Mouse (Mus musculus): ENCODE results near the gene Hcls1.

The Hcls1 gene

GRCm38 (mm10) chr16:36929216-36929615, 5.6 kb upstream of the Hcls1 start:
- no peak for DNase-seq (ENCODE audit: extremely low read depth, low read depth, low spot score)

- no peak for DNase-seq (ENCODE audit: extremely low read depth, low read depth, low spot score)
Observed at GRCm38 (mm10) chr16:36930231-36931136, 4.3 kb upstream of the Hcls1 start.

- no peak for DNase-seq (ENCODE audit: extremely low read depth, low read depth, low spot score)
Observed at GRCm38 (mm10) chr16:36931381-36931780, 3.4 kb upstream of the Hcls1 start.

GRCm38 (mm10) chr16:36931976-36932375, 2.8 kb upstream of the Hcls1 start:
- no peak for DNase-seq (ENCODE audit: extremely low read depth, low read depth, low spot score)

- no peak for DNase-seq (ENCODE audit: extremely low read depth, low read depth, low spot score)
Observed at GRCm38 (mm10) chr16:36932546-36932945, 2.2 kb upstream of the Hcls1 start.

- peak; percentile 68 for DNase-seq (ENCODE audit: extremely low read depth, low read depth, low spot score)
Observed at GRCm38 (mm10) chr16:36934131-36934840, 497 bp upstream of the Hcls1 start.

- DNase-seq (ENCODE audit: extremely low read depth, low read depth, low spot score) = no peak
Observed at GRCm38 (mm10) chr16:36935814-36936213, 1.0 kb downstream of the Hcls1 start.

- DNase-seq (ENCODE audit: extremely low read depth, low read depth, low spot score) = no peak
Observed at GRCm38 (mm10) chr16:36941137-36941727, 6.4 kb downstream of the Hcls1 start.

- DNase-seq (ENCODE audit: extremely low read depth, low read depth, low spot score) = no peak
Observed at GRCm38 (mm10) chr16:36941895-36942294, 7.1 kb downstream of the Hcls1 start.

GRCm38 (mm10) chr16:36943591-36943990, 8.8 kb downstream of the Hcls1 start:
- no peak for DNase-seq (ENCODE audit: extremely low read depth, low read depth, low spot score)

- no peak for DNase-seq (ENCODE audit: extremely low read depth, low read depth, low spot score)
Observed at GRCm38 (mm10) chr16:36944895-36945424, 10.2 kb downstream of the Hcls1 start.

GRCm38 (mm10) chr16:36946459-36947159, 11.8 kb downstream of the Hcls1 start:
- DNase-seq (ENCODE audit: extremely low read depth, low read depth, low spot score) = no peak

- DNase-seq (ENCODE audit: extremely low read depth, low read depth, low spot score) = no peak
Observed at GRCm38 (mm10) chr16:36947646-36948197, 12.9 kb downstream of the Hcls1 start.

GRCm38 (mm10) chr16:36949614-36950336, 15.0 kb downstream of the Hcls1 start:
- DNase-seq (ENCODE audit: extremely low read depth, low read depth, low spot score) = no peak

- DNase-seq (ENCODE audit: extremely low read depth, low read depth, low spot score) = no peak
Observed at GRCm38 (mm10) chr16:36951029-36951428, 16.2 kb downstream of the Hcls1 start.

- no peak for DNase-seq (ENCODE audit: extremely low read depth, low read depth, low spot score)
Observed at GRCm38 (mm10) chr16:36955106-36955505, 20.3 kb downstream of the Hcls1 start.

GRCm38 (mm10) chr16:36963415-36963814, 28.6 kb downstream of the Hcls1 start:
- no peak for DNase-seq (ENCODE audit: extremely low read depth, low read depth, low spot score)

- no peak for DNase-seq (ENCODE audit: extremely low read depth, low read depth, low spot score)
Observed at GRCm38 (mm10) chr16:36979127-36979526, 44.3 kb downstream of the Hcls1 start.

- no peak for DNase-seq (ENCODE audit: extremely low read depth, low read depth, low spot score)
Observed at GRCm38 (mm10) chr16:36983796-36984195, 49.0 kb downstream of the Hcls1 start.

- DNase-seq (ENCODE audit: extremely low read depth, low read depth, low spot score) = no peak
Observed at GRCm38 (mm10) chr16:36985636-36986042, 50.9 kb downstream of the Hcls1 start.

Data from fat pad, adult 2 months (tissue).